Mouse (Mus musculus) brain, embryonic 18.5 days (tissue): ENCODE data around the gene Grik1.
A peak's percentile ranks its signal among the peaks of the same experiment; 100 is the strongest.

Experiments
- DNase-seq: peaks from one replicate; pipeline ENCODE4 v3.0.0-alpha.2; 2012; ENCODE audit warnings: low read depth, low spot score

The Grik1 gene

DNA sequence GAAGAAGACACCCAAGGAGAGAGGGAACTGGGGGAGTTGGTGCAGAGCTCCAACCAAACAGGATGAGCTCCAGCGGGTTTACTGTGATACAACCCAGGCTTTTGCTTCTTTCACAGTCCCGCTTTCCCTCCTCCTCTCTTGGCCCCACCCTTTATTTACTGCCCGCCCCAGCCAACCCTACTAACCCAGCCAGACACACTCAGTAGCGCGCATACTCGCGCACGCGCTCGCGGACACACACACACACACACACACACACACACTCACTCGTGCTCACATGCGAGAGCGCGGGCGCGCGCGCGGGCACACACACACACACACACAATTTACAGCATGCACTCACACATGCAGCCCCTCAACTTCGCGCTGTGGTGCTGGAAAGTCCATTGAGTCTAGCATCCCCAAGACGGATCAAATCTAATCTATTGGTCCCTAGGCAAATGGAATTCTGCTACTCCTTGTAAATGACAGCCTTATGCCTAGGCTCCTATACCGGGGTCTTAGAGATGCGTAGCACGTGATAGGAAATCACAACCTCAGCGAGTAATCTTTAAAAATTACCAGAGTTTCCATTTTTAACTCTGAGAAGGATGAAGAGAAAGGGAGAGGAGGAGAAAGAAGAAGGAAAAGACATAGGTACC lies at the start of gene Grik1:
Gene Grik1, minus strand, starts transcription at position 134 of the 641 bp plus-strand sequence.
- peak; percentile 32 for DNase-seq

DNA sequence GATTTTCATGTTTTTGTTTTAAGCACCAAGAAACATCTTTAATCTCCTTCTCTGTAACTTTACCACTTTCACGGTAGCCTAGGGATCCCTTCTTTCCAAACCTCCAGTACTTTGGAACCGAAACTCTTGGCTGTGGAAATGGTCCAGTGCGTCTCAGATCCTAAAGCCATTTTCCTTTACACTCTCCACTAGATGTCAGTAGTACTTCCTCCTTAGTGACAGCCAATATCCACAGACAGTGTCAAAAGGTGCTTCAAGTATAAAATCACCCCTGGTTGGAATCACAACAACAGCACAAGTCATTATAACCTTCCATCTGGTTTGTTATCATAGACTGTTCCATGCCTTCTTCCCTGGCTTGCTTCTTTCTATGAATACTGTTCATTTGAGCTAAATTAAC lies 4.1 kb upstream of the Grik1 start:
- DNase-seq = no peak

DNA sequence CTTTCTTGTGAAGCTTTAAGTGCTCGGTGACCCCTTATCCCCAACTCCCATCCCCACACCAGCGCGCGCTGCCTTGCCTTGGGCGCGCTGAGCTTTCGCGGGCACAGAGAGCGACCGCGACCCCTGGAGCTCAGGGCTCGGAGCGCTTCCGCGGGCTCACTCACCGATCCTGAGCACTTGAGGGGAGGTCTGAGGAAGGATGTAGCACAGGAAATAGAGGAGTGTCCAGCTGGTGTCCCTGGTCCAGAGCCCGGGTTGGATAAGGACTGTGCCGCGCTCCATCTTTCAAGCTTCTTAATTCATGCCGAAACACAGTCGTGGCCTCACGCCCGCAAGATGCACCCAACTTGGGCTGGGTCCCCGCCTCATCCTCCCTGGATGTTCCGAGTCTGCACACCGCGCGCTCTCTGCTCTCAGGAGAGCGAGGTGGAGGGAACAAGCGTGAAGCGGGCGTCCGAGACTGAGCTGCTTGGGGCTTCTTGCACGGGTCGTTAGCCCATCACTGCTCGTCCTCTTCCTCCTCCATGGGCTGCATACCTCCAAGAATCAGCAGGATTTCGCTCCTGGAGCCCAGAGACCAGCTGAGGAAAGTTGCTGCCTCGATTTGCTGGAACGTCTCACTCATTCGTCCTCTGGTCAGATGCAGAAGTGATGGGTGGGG lies 514 bp downstream of the Grik1 start:
- DNase-seq = no peak

DNA sequence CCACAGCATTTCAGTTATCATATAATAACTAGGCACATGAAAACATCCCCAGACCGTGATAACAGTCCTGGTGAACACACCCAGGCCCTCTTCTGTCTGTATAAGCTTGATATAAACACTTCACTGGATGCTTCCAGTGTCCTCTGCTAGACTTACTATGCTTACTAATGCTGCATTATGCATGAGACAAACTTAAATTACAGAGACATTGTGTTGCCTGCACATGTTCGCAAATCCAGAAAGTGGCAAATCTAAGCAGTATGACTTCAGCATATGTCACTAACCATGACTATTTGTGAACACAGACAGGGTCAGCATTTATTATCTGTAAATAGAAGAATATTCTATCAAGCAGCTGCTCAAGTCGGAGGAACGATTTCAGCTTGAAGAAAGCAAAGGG lies 31.7 kb downstream of the Grik1 start:
- no peak for DNase-seq

DNA sequence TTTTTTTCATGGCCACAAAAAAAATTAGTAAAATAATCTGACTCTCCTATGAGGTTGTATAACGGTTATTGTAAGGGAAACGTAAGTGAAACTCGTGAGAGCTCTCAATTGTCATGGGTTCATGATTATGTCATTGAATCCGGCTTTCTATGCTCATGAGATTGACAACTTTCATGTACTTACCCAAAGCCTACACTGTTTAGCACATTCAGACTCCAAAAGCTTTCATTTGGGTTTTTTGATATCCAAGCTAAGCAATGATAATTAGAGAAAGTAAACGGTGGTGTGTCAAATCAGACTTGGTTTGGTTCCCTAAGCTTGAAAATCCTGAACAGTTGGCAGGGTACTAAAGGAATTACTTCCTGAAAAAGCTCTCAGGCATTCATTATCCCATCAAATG lies 33.0 kb downstream of the Grik1 start:
- DNase-seq = no peak

DNA sequence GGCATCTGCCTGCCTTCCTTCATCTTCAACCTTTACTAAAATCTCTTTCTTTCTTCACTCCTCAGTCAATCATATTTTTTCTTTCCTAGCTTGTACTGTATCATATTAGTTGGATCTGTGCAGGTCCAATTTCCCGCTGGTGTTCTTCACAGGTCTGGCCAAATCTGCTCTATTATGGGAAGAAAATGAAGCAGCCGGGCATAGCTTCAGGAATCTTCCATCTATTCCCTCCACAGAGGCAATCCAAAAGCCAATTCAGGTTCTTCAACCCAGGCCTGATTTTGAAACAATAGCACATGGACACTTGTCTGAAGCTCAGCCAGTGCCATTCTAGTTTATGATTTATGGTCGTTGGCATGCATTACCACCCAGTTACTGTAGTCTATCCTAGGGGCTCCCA lies 34.0 kb downstream of the Grik1 start:
- DNase-seq = no peak

DNA sequence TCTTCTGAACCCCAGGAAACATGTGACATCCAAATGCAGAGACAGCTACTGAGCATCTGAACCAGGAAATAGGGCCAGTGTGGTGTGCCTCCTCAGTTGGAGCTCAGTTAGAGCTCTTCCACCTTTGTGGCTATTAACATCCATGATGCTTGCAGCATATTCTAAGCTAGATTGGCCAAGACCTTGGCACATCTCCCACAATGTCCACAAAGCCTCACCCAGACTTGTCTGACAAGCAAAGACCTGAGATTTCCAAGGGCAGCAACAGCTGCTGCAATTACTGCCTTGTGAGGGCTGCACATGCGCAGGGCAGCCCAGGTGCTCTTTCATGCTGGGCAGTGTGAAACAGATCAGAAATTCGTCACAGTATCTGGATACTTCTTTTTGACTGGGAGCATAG lies 37.4 kb downstream of the Grik1 start:
- DNase-seq = no peak

DNA sequence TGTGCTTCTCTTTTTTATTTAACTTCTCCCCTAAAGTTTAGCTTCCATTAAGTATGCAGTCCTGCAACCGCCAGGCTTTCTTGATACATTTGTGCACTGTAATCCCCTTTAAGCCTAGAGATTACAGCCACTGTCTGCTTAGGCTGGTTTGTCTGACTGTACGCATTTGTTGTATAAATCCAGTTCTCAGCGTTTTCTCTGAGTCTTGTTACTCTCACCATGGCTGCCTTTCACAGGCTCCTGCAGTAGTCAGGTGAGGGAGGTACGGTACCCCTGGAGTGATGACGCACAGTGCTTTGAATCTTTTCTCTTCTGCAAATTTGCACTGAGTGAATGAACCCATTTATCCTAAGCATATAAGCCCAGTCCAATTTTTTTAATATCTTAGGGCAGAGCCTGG lies 39.0 kb downstream of the Grik1 start:
- DNase-seq = no peak

DNA sequence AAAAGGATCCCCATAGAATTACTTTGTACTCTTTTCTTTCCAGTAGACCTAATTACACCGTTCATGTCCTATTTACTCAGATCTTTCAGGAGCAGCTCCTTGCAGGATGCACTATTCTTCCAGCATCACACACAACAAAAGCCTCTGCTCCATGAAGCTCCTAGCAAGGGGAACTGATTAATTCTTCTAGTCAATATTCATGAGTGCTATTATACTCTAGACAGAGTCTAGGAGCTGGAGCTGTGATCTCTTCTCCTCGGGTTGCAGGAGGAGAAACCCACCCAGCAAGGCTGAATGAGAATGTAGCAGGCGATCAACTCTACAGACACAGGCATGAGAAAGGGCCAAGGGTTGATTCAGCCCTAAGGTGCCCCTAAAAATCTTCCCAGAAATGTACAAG lies 40.2 kb downstream of the Grik1 start:
- DNase-seq = no peak

DNA sequence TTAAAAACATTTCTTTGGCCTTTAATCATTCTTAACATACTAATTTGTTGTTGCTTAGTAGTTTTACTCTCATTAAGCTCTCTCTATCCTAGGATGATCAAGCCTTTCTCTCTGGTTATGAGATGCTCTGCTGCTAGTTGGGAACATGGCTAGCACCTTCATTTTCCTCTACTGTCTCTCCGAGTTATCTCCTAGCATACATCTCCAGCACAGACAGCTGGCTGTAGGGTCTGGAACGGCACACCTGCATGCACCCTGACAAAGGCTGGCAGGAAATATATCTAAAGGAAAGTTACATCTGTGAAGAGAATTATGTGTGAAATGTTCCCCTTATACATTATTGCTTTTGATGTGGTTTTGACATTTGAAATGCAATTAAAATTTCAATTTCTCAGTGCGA lies 42.5 kb downstream of the Grik1 start:
- no peak for DNase-seq

DNA sequence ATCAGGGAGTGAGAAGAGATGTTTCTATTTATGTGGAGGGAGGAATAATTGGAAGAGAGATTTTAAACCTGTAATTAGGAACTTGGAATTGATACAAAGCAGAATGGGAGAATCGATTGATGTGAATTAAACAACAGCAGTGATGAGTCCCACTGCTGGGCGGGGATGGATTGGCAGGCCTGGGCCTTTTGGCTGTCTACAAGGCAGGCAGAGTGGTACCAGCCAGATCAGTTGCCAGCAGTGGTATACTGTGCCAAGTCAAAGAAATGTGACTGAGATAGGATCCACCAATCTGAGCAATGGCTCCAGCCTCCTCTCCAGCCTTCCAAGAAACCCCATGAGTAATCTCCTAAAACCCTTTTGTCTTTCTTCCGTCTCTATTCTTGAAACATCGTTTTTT lies 45.4 kb downstream of the Grik1 start:
- peak; percentile 10 for DNase-seq

DNA sequence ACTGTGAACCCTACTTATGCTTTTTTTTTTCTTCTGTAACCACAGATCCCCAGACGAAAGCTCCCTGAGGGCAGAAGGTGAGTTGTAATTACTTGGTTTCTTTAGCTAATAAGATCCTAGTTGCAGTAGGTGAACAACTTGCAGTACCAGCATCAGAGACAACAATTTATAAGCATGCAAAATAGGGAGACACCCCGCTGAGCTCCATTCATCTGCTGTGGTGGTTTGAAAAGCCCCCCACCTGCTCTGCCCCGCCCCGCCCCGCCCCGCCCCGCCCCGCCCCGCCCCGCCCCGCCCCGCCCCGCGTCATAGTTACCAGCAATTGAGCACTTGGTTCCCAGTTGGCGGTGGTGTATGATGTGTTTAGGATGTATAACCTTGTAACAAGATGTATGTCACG lies 64.4 kb downstream of the Grik1 start:
- no peak for DNase-seq

DNA sequence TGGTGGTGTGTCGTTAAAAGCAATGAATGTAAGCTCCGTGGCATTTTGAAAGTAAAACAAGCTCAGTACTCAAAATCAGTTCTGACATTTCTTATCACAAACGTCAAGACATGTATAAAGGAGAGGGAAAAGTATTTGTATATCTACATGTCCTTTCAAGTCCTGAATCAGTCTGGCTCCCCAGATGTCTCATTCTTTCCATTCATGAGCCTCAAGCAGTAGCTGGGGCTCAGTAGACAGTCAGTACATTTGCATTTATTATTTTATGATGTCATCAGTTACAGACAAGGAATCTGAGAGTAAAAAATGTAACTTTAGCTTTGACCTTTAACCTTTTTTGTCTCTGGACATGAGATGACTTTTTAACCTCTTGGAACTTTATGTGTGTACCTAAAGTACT lies 68.1 kb downstream of the Grik1 start:
- no peak for DNase-seq

DNA sequence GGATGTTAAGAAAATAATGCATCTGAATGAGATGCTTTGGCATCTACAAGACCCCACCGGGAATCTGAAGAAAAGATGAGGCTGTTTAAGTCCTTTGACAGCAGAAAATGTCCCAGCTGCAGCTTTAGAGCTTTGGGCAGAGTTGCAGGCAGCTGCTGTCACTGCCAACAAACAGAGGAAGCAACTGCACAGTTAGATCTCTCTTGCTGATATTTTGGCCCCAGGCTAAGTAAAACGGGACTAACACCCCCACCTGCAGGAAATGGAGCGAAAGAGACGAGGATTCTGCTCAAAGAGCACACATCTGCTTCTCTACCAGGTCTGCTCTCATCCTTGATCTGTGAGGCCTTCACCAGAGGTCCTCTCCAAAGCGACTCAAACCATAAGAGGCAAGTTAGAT lies 77.5 kb downstream of the Grik1 start:
- no peak for DNase-seq

DNA sequence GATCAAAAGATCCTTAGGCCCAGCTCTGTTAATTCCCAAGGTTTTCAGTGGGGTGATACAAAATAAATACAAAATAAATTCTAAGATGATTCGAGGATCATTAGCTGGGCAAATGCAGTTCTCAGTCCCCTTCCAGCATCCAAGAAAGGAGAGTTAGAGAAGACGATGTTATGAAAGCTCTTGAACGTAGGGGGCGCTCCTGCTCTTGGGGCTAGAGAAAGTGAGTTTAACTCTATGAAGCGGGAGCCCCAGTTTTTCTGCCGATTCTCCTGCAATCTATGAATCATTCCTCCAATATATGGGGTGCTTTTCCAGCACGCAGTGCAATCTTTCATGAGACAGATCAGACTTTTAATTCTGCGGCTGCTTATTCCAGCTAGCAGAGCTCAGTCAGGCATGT lies 78.2 kb downstream of the Grik1 start:
- DNase-seq = no peak

DNA sequence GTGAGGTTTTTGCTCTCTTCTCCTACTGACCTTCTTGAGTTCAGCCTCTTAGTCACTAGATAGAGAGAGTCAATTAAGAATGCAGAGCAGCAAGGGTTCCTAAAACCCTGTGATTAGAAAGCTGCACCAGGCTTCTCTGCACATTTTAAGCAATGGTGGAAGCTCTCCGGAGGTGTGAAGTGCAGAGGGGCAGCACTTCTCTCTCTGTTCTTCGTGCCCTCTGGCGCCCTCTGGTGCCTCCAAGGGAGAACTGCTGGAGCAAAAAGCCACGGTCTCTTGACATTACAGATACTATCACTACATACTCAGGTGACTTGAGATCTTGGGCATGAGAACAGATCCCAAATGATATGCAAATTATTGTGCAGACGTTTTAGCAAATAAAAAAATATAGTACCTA lies 85.7 kb downstream of the Grik1 start:
- DNase-seq = no peak

DNA sequence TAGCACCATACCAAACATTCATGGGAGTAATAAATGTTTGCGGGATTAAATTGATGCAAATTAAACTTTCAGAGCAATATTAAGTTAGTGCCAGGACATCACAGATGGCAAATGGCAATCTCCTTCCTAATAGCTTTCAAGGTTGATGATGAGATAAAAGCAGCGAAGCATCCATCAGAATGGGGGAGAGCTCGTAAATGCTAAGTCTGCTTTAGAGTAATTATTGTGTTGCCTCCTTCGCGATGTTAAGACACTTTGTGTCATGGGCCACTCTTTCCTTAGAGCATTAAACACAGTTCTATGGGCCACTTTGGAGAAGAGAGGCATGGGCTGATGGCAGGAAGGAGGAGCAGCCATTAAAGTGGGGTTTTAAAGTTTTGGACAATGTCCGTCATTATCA lies 86.1 kb downstream of the Grik1 start:
- DNase-seq = no peak

DNA sequence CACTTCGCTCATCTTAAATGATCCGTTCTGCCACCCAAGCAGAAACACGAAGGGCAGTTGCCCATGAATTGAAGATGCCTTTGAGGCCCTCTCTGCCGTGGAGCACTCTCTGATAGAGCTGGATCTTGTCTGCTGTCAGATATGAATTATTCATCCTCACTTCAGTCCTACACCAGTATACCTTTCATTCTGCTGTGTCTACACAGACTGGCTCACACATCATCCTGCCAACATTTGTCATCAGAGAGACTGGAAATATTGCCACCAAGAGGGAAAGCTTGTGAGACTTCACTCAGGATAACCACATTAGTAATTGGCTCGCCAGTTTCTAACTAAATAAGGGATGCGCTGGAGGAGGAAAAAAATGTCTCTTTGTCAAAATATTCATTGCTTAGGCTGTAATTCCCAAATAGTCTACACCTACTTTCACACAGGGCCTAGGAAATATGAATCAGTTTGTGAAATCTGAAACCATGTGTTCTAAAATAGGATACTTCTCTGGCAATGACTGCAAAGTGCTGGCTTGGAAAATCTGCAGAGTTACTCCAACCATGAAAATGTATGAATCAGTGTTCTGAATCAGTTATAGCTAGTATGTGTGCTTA lies 102.5 kb downstream of the Grik1 start:
- DNase-seq = no peak

DNA sequence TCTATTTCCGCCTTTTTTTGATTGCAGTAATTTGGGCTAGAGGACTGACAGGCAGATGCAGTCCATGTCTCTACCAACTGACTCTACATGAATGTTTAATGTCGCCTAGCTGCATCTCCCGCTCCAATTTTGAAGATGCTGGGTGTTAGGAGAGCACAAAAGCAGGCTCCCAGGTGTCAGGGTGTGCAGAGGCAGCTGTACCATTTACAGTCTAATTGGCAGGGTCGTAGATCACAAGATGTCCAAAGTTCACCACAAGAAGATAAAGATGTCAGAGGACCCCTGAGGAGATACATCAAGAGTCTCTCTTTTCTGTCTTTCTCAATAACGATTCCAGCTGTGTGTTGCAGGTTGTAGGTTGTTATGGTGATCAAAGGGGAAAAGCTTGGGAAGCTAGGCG lies 111.3 kb downstream of the Grik1 start:
- no peak for DNase-seq

DNA sequence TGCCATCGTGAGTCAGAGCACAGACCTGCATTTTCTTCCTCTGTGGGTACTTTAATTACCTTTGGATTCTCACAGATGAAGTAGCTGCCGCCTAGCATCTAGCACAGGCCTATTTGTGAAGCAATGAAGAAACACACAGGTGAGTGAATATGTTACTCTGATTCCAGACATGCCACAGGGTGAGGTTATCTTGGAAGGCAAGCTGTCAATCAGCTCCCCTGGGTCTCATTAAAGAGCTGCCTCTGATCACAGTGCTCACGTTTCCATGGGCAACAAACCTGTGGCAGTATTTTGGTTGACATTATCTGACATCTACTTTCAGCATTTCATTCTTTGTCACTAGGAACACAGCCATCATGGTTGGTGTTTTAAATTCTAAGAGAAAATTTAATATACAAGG lies 112.7 kb downstream of the Grik1 start:
- no peak for DNase-seq

DNA sequence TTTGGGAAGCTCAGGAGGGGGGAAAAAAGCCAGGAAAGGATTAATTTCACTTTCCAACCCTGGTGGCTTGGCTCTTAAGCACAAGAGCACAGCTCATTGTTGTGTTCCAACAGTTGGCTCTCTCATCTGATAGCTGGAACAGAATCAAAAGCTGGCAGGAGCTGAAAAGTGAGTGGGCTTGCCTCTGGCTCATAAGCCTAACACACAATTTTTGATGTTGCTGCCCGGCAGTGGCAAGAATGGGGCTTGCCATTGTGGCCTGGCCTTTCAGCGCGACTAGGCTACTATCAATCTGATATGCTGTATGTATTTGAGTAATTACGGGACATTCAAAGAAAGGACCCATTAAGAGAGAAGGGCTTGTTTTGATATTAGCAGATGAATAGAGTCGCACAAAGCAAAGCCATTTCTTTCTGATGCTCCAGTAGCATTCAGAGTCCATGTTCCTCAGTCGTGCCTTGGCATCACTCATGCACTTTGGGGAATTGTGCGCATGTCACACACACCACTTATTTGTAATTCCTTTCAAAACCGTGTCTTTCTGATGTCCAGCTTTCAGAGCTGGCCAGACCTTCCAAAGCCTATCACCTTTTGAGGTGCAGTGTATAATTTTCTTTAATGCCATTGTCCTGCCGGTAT lies 115.9 kb downstream of the Grik1 start:
- peak; percentile 68 for DNase-seq

DNA sequence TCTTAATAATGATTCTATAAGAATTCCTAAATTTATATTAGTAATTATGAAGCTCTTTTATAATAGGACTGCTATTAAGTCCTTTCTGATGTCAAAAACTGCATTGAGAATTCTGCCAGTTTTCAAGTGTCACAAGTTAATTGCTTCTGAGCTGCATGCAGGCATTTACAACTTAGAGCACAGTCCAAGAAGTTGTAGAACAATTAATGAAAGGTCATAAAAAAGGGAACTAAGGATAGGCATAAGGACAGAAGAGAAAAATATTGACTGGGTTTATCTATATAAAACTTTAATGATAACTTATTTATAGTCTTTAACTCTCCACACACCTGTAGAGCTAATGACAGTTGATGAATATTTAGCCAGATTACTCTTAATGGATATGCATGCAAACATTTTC lies 123.5 kb downstream of the Grik1 start:
- no peak for DNase-seq

DNA sequence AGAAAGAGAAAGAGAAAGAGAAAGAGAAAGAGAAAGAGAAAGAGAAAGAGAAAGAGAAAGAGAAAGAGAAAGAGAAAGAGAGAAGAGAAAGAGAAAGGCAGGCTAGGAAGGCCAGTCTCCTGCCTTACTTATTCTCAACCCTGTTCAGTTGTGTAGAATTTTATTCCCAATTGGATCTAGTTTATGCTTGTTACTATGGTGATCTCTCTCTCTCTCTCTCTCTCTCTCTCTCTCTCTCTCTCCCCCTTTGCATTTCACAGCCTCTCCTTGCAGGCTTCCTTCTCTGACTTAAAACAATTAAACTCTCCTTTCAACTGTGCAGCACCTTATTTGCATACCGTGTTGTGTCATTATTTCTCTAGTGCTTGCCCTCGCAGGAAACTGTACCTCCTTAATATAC lies 147.5 kb downstream of the Grik1 start:
- no peak for DNase-seq
